Mouse (Mus musculus) intestine, embryonic 16.5 days (tissue): ENCODE data around the gene Prkg1. TPM values are rescaled to one million over a fixed set of nuclear protein-coding genes. Genes with fewer than 3 reads are reported as not detected.

Experiments
- ATAC-seq: fragments of 200-750 bp; cut with Nextera tagmentation; 2 replicates; pipeline ENCODE4 v1.8.0; 2017; ENCODE audit warnings: moderate TSS enrichment, moderate library complexity
- H3K27ac ChIP-seq: fragments of 300-500 bp; sonication (generic); 2 replicates; pipeline ENCODE4 v1.5.1; 2014; ENCODE audit warnings: mild to moderate bottlenecking, low read length
- H3K27me3 ChIP-seq: fragments of 300-500 bp; sonication (generic); replicated peaks from 2 replicates; pipeline ENCODE4 v1.6.1; 2014; ENCODE audit warnings: low read length, control low read depth, mixed read lengths; ENCODE audit not compliant: control insufficient read depth, insufficient read depth
- H3K36me3 ChIP-seq: fragments of 300-500 bp; sonication (generic); 2 replicates; pipeline ENCODE4 v1.6.1; 2014; ENCODE audit warnings: low read length, control low read depth; ENCODE audit not compliant: control insufficient read depth, insufficient read depth
- H3K4me1 ChIP-seq: fragments of 300-500 bp; sonication (generic); 2 replicates; pipeline ENCODE4 v1.6.1; 2014; ENCODE audit warnings: low read length, control low read depth, mixed read lengths; ENCODE audit not compliant: control insufficient read depth, insufficient read depth
- H3K4me2 ChIP-seq: fragments of 300-500 bp; sonication (generic); 2 replicates; pipeline ENCODE4 v1.6.1; 2014; ENCODE audit warnings: low read depth, low read length, control low read depth
- H3K4me3 ChIP-seq: fragments of 300-500 bp; sonication (generic); 2 replicates; pipeline ENCODE4 v1.5.1; 2014; ENCODE audit warnings: mild to moderate bottlenecking, low read length
- H3K9ac ChIP-seq: fragments of 300-500 bp; sonication (generic); 2 replicates; pipeline ENCODE4 v1.6.1; 2014; ENCODE audit warnings: low read depth, low read length
- H3K9me3 ChIP-seq: fragments of 300-500 bp; sonication (generic); 2 replicates; pipeline ENCODE4 v1.6.1; 2016; ENCODE audit warnings: low read length, control low read depth; ENCODE audit not compliant: control insufficient read depth
- WGBS: fragments of 180-500 bp; shearing (Covaris S2); extraction: QIAGEN DNeasy Blood & Tissue Kit; methylation state at CpG from one replicate; pipeline ENCODE4 v1.1.7; 2014; 5-methylcytosine and 5-hydroxymethylcytosine counted together
- polyA plus RNA-seq: library from polyadenylated mRNA; unstranded; fragments of >200 nt; fragmentation: Nextera tagmentation; extraction: Ambion mirVana; gene quantifications from 2 replicates; pipeline ENCODE4 v1.2.1, GENCODE M21; 2015

The Prkg1 gene
- polyA plus RNA-seq, 1 experiment from 2014 or later = 6.6 TPM

DNA sequence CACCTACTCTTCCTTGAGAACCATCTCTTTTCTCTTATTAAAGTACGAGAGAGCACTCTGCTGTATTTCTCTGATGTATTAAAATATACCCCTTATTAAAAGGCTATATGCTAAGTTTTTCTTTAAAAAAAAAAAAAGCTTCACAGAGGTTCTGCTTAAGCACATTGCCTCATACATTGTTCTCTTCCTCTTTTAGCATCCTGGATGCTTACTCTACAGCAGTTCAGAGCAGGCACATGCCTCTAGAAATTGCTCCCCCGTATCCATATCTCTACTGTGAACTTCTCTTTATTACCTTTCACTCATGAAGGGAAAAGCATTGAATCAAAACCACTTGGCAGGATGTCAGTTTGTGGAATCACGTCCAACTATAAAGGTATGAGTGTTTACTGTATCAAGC lies 257.0 kb downstream of the Prkg1 start:
- ATAC-seq = no peak
- Histone ChIP-seq H3K9me3 (no peaks in the 10 kb centered on the region), H3K9ac (no peak overlapping the region), H3K4me1 (no peaks in the 10 kb centered on the region), H3K27ac (no peak overlapping the region), H3K27me3 (no peaks in the 10 kb centered on the region), H3K4me3 (no peak overlapping the region), H3K4me2 (no peak overlapping the region), H3K36me3 (no peaks in the 10 kb centered on the region)
- 68% methylated on average over 3 of the region's 3 CpGs for WGBS

DNA sequence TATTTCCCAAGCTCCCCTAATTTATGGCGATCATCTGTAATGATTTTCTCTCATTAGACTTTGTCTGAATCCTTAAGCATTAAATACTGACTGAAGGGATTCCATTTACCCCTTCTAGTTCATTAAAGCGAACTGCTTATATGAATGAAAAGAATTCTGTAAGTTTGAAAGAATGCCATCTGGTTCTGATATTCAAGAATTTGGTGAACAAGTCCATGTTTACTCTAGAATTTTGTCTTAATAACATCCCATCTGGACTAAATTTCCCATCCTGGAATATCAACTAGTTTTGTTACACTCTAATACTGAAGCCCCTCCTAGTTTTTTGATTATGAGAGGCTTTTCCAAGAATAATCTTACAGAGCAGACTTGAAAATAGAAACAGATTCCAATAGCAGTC lies 258.5 kb downstream of the Prkg1 start:
- Histone ChIP-seq H3K4me1 (no peaks in the 10 kb centered on the region), H3K4me3 (no peak overlapping the region), H3K4me2 (no peak overlapping the region), H3K27me3 (no peaks in the 10 kb centered on the region), H3K36me3 (no peaks in the 10 kb centered on the region), H3K9me3 (no peaks in the 10 kb centered on the region), H3K27ac (no peak overlapping the region), H3K9ac (no peak overlapping the region)
- WGBS = 77% methylated on average over 2 of the region's 2 CpGs
- no peak for ATAC-seq

DNA sequence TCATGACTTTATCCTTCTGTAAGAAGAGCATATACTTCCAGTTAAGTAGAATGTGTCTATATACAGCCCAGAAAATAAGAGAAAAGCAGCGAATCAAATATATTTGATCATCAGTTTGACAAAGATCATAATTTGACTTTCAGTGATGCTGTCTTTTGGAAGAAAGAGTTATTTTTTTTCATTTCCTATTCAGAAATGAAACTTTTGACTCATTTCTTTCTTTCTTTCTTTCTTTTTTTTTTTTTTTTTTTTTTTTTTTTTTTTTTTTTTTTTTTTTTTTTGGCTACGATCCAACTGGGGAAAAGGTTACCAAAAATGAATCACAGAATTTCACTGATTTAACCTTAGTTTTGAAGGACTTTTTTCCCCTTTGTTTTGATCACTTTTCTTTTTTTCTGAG lies 259.8 kb downstream of the Prkg1 start:
- no peaks in the 10 kb centered on the region for H3K9me3 ChIP-seq
- no peak overlapping the region for H3K9ac ChIP-seq
- WGBS = 93% methylated on average over 2 of the region's 2 CpGs
- no peaks in the 10 kb centered on the region for H3K4me1 ChIP-seq
- no peaks in the 10 kb centered on the region for H3K36me3 ChIP-seq
- H3K4me3 ChIP-seq = no peak overlapping the region
- no peak overlapping the region for H3K27ac ChIP-seq
- ATAC-seq = no peak
- H3K4me2 ChIP-seq = no peak overlapping the region
- H3K27me3 ChIP-seq = no peaks in the 10 kb centered on the region

DNA sequence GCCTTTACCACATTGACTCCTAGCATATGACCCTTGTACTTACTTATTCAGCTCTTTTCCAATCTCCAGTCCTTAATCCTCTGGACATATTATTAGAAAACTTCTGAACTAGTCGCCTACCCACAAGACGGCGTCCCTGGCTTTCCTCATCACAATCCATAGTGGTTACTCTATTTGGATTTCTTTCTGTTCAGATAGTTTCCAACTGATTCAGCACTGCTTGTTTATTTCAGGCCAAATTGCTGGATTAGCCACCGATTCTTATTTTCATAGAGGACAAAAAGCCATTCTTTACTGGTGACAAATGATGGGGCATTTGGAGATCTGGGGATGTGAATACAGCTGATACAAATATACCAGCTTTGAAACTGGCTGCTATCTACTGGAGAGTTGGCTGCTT lies 267.4 kb downstream of the Prkg1 start:
- Histone ChIP-seq H3K9ac (no peak overlapping the region), H3K4me3 (no peak overlapping the region), H3K27ac (no peak overlapping the region), H3K4me2 (no peak overlapping the region), H3K27me3 (no peaks in the 10 kb centered on the region), H3K36me3 (no peaks in the 10 kb centered on the region), H3K4me1 (no peaks in the 10 kb centered on the region), H3K9me3 (no peaks in the 10 kb centered on the region)
- 86% methylated on average over 4 of the region's 4 CpGs for WGBS
- ATAC-seq = no peak

DNA sequence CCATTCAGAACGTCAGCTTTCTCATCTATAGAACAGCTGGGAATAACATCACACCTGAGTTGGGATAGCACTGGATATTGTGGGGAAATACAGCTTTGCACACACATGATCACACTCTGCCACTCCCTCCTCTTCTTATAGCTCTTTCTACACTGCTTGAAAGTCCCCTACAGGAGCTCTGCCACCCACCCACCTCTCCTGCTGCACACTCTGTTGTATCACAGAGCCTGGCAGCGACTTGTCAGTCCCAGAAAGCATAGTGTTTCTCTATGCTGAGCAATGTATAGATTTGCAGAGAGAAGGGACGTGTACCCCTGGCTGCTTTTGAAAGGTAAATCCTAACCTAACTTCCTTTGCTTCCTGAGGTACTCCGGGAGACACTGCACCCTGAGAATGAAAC lies 275.2 kb downstream of the Prkg1 start:
- ATAC-seq = no peak

DNA sequence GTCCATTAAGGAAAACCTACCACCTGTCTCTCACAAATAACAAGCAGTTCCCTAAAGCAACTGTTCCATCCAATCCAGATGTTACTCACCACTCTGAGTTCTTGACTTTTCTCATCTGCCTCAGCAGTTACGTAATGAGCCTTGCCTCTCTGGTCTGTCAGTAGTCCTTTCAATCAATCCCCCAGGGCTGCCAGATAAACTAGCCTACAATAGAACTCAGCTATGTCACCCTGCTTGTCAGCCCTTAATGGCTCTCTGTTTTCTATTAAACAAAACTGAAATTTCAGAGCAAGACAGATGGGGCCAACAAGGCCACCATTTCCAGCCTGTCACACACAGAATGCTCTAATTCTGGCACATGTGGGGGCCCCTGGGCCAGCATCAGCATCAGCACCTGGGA lies 293.1 kb downstream of the Prkg1 start:
- Histone ChIP-seq H3K4me2 (no peak overlapping the region), H3K27me3 (no peaks in the 10 kb centered on the region), H3K36me3 (no peaks in the 10 kb centered on the region), H3K9me3 (no peaks in the 10 kb centered on the region), H3K4me1 (no peaks in the 10 kb centered on the region), H3K9ac (no peak overlapping the region), H3K4me3 (no peak overlapping the region), H3K27ac (no peak overlapping the region)
- no peak for ATAC-seq
- WGBS = 67% methylated on average over 1 of the region's 1 CpGs

More for the DNA sequence above, 275.2 kb downstream of the Prkg1 start:
- Histone ChIP-seq H3K27me3 (no peaks in the 10 kb centered on the region), H3K4me2 (no peak overlapping the region), H3K9ac (no peak overlapping the region), H3K4me3 (no peak overlapping the region), H3K27ac (no peak overlapping the region), H3K36me3 (no peaks in the 10 kb centered on the region), H3K9me3 (no peaks in the 10 kb centered on the region), H3K4me1 (no peaks in the 10 kb centered on the region)
- WGBS = 58% methylated on average over 4 of the region's 4 CpGs

GRCm38 (mm10) chr19:31460188-31460587 lies 304.6 kb downstream of the Prkg1 start:
- ATAC-seq = no peak
- H3K9me3 ChIP-seq = no peaks in the 10 kb centered on the region
- H3K4me2 ChIP-seq = no peak overlapping the region
- no peak overlapping the region for H3K27ac ChIP-seq
- no peak overlapping the region for H3K9ac ChIP-seq
- H3K36me3 ChIP-seq = no peaks in the 10 kb centered on the region
- no peaks in the 10 kb centered on the region for H3K27me3 ChIP-seq
- H3K4me1 ChIP-seq = no peaks in the 10 kb centered on the region
- no peak overlapping the region for H3K4me3 ChIP-seq

- no peaks in the 10 kb centered on the region for H3K9me3 ChIP-seq
- no peak overlapping the region for H3K4me3 ChIP-seq
- no peak overlapping the region for H3K27ac ChIP-seq
- no peaks in the 10 kb centered on the region for H3K27me3 ChIP-seq
- H3K4me1 ChIP-seq = no peaks in the 10 kb centered on the region
- no peak for ATAC-seq
- 77% methylated on average over 1 of the region's 1 CpGs for WGBS
- no peak overlapping the region for H3K9ac ChIP-seq
- H3K36me3 ChIP-seq = no peaks in the 10 kb centered on the region
- no peak overlapping the region for H3K4me2 ChIP-seq
Observed at GRCm38 (mm10) chr19:31444101-31444500, 320.7 kb downstream of the Prkg1 start.

DNA sequence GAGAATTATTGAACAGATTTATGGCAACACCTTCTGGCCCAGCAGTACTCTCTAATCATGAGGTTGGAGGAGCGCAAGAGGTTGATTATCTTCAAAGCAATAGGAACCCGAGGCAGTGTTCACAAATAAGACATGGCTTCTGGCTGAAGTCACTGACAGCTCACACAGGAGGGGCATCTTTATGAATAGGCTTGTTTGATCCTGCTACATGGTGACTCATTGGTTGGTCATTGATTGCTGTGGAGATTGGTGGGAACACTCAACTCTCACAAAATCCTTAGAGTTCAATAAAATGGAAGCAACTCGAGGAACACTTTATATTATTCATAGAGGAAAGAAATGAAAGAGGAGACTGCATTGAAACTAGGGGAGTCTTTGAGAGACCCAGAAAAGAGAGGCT lies 322.5 kb downstream of the Prkg1 start:
- Histone ChIP-seq H3K9ac (no peak overlapping the region), H3K4me2 (no peak overlapping the region), H3K27ac (no peak overlapping the region), H3K4me3 (no peak overlapping the region), H3K9me3 (no peaks in the 10 kb centered on the region), H3K36me3 (no peaks in the 10 kb centered on the region), H3K4me1 (no peaks in the 10 kb centered on the region), H3K27me3 (no peaks in the 10 kb centered on the region)
- no peak for ATAC-seq
- 75% methylated on average over 3 of the region's 3 CpGs for WGBS

DNA sequence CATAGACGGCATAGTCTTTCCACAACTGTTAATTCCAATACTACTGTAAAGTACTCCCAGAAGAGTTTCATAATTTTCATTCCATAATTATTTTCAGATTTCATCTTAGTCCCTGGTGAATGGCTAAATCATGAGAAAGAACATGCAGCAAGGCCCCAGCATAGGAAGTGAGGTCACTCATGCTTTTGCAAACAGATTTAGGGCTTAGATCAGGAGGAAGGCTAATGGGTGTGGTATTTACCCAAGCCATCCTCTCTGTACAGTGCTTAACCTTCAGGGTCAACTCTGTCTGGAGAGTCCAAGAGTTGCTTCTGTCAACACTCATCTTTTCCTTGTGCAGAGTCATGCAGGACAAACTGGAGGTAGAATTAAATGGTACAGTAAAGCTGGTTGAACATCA lies 331.4 kb downstream of the Prkg1 start:
- Histone ChIP-seq H3K4me3 (no peak overlapping the region), H3K9me3 (no peaks in the 10 kb centered on the region), H3K4me1 (no peaks in the 10 kb centered on the region), H3K27ac (no peak overlapping the region), H3K27me3 (no peaks in the 10 kb centered on the region), H3K9ac (no peak overlapping the region), H3K4me2 (no peak overlapping the region), H3K36me3 (no peaks in the 10 kb centered on the region)
- WGBS = 74% methylated on average over 1 of the region's 1 CpGs
- no peak for ATAC-seq
